Mouse (Mus musculus) neural tube, embryonic 14.5 days (tissue): ENCODE data around the gene Smim24. TPM values are rescaled to one million over a fixed set of nuclear protein-coding genes. Genes with fewer than 3 reads are reported as not detected.

Experiments used
- ATAC-seq: fragments of 200-750 bp; cut with Nextera tagmentation; 2 replicates; pipeline ENCODE4 v1.8.0; 2017; ENCODE audit warnings: low read depth, mild to moderate bottlenecking, moderate TSS enrichment, moderate library complexity
- H3K27ac ChIP-seq: fragments of 300-500 bp; sonication (generic); 2 replicates; pipeline ENCODE4 v1.5.1; 2014; ENCODE audit warnings: low read depth, mild to moderate bottlenecking, control low read depth, low read length, moderate library complexity, mixed read lengths
- H3K27me3 ChIP-seq: fragments of 300-500 bp; sonication (generic); 2 replicates; pipeline ENCODE4 v1.6.1; 2014; ENCODE audit warnings: low read length; ENCODE audit not compliant: control insufficient read depth, insufficient read depth
- H3K36me3 ChIP-seq: fragments of 300-500 bp; sonication (generic); 2 replicates; pipeline ENCODE4 v1.6.1; 2014; ENCODE audit warnings: low read length, mixed read lengths; ENCODE audit not compliant: control insufficient read depth, insufficient read depth
- H3K4me1 ChIP-seq: fragments of 300-500 bp; sonication (generic); 2 replicates; pipeline ENCODE4 v1.6.1; 2014; ENCODE audit warnings: low read length; ENCODE audit not compliant: control insufficient read depth, insufficient read depth
- H3K4me2 ChIP-seq: fragments of 300-500 bp; sonication (generic); 2 replicates; pipeline ENCODE4 v1.6.1; 2014; ENCODE audit warnings: mild to moderate bottlenecking, low read depth, low read length, control low read depth
- H3K4me3 ChIP-seq: fragments of 300-500 bp; sonication (generic); 2 replicates; pipeline ENCODE4 v1.5.1; 2014; ENCODE audit warnings: low read depth, low read length, control low read depth, mixed read lengths
- H3K9ac ChIP-seq: fragments of 300-500 bp; sonication (generic); replicated peaks from 2 replicates; pipeline ENCODE4 v1.6.1; 2014; ENCODE audit warnings: low read depth, mild to moderate bottlenecking, control low read depth, low read length, mixed read lengths
- H3K9me3 ChIP-seq: fragments of 300-500 bp; sonication (generic); 2 replicates; pipeline ENCODE4 v1.6.1; 2016; ENCODE audit warnings: low read length; ENCODE audit not compliant: control insufficient read depth
- WGBS: fragments of 180-500 bp; shearing (Covaris S2); extraction: QIAGEN DNeasy Blood & Tissue Kit; methylation state at CpG from one replicate; pipeline ENCODE4 v1.1.7; 2014; 5-methylcytosine and 5-hydroxymethylcytosine counted together
- polyA plus RNA-seq: library from polyadenylated mRNA; unstranded; fragments of >200 nt; fragmentation: Nextera tagmentation; extraction: Ambion mirVana; gene quantifications from 2 replicates; pipeline ENCODE4 v1.2.1, GENCODE M21; 2014

The Smim24 gene
- polyA plus RNA-seq, 1 experiment from 2014 or later, result 2.0 TPM

DNA sequence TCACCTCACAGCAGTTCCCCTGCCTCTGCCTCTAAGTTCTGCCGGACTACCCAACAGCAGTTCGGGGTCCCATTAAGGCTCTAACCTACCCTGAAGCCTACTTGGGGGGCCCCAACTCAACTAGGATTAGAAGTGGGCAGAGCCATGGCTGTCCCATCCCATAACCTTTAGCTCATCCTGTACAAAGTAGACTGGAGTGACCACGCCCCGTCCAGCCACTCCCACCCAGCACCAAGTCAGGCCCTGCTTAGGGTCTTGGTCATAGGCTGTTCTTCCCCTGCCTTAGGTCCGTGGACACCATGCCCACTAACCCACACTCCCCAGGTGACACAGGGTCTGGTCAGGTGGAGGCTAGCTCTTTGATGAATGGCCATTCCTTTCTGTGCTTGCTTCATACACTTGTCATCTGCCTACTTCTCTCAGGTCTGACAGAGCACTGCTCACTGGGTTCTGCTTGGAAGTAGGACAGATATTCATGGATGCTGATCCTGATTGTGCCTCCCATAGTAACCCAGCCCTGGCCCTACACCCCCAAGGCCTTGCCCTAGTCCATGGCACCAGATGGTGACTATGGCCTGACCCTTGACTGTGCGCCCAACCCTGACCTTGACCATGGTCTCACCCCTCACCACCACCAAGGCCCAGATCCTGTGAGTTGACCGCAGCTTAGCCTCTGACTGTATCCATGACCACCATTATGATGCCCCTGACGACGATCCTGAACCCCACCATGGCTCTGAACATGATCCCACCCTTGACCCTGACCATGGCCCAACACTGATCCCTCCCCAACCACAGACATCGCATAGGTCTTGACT, 26.5 kb downstream of the Smim24 start:
- no peak for ATAC-seq
- WGBS, result 91% methylated on average over 10 of the region's 10 CpGs
- Histone ChIP-seq H3K27ac (no peak overlapping the region), H3K27me3 (no peaks in the 10 kb centered on the region), H3K9me3 (no peaks in the 10 kb centered on the region), H3K4me1 (peaks cover 21% of the 10 kb centered on the region; the same call in 1 of the 2 replicates), H3K9ac (no peak overlapping the region), H3K4me2 (no peak overlapping the region), H3K36me3 (peaks cover 4% of the 10 kb centered on the region; the same call in 1 of the 2 replicates), H3K4me3 (no peak overlapping the region)

DNA sequence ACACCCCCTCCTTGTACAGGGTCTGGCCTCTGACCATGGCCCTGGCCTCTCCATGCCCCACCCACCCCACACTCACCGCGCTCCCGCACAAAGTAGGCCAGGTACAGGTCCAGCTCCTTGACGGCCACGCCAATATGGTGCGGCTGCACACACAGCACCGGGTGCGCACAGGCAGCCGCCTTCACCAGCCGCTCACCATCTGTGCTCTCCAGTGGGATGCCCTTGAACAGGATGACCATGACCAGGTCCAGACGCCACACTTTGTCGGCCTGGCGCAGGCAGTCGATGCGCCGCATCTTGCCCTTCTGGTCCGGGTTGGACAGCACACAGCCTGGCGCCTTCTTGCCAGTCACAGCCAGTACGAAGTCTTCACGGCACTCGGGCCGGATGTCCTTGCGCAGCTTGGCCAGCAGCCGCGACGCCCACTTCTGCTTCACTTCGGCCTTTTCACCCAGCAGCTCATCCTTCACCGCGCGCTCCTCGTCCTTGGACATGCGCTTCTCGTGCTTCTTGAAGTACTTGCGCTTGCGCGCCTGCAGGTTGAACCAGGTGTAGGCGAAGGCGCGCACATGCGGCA, 27.4 kb downstream of the Smim24 start:
- no peak overlapping the region for H3K4me2 ChIP-seq
- H3K4me3 ChIP-seq, result no peak overlapping the region
- peaks cover 20% of the 10 kb centered on the region for H3K4me1 ChIP-seq
- no peaks in the 10 kb centered on the region for H3K9me3 ChIP-seq
- peaks cover 4% of the 10 kb centered on the region; the same call in 1 of the 2 replicates for H3K36me3 ChIP-seq
- no peak overlapping the region for H3K9ac ChIP-seq
- WGBS, result 83% methylated on average over 40 of the region's 40 CpGs
- H3K27ac ChIP-seq, result no peak overlapping the region
- no peak for ATAC-seq
- H3K27me3 ChIP-seq, result no peaks in the 10 kb centered on the region

- no peak overlapping the region for H3K4me2 ChIP-seq
- no peak overlapping the region for H3K9ac ChIP-seq
- H3K36me3 ChIP-seq, result peaks cover 4% of the 10 kb centered on the region; the same call in 1 of the 2 replicates
- WGBS, result 82% methylated on average over 4 of the region's 4 CpGs
- no peaks in the 10 kb centered on the region for H3K27me3 ChIP-seq
- ATAC-seq, result no peak
- no peak overlapping the region for H3K27ac ChIP-seq
- H3K9me3 ChIP-seq, result no peaks in the 10 kb centered on the region
- peaks cover 24% of the 10 kb centered on the region for H3K4me1 ChIP-seq
- no peak overlapping the region for H3K4me3 ChIP-seq
Measured at GRCm38 (mm10) chr10:81421041-81421796, 28.4 kb downstream of the Smim24 start.

- Histone ChIP-seq H3K4me2 (no peak overlapping the region), H3K36me3 (peaks cover 4% of the 10 kb centered on the region; the same call in 1 of the 2 replicates), H3K4me1 (peaks cover 28% of the 10 kb centered on the region), H3K9ac (no peak overlapping the region), H3K27ac (no peak overlapping the region), H3K4me3 (no peak overlapping the region), H3K27me3 (no peaks in the 10 kb centered on the region), H3K9me3 (no peaks in the 10 kb centered on the region)
- no peak for ATAC-seq
- 80% methylated on average over 5 of the region's 5 CpGs for whole genome bisulfite sequencing
Measured at GRCm38 (mm10) chr10:81421797-81422100, 28.9 kb downstream of the Smim24 start.

DNA sequence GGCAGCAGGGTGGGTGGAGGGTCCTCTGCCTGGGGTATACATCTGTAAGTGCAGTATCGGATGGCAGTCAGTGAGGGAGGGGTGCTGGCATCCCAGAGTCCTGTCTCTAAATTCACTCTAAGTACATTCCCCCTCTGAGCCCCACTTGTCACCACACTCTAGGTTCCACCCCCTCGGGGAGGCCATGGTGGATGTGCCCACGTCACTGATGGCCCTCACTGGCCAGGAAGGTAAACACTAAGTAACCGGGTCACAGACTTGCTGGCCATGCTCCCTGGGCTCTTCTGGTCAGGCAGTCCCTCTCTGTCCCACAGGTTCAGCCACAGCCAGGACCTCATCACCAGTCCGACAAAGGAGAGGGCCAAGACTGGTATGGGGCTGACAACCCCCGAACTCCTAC, 29.3 kb downstream of the Smim24 start:
- H3K4me2 ChIP-seq, result no peak overlapping the region
- no peak overlapping the region for H3K4me3 ChIP-seq
- H3K9me3 ChIP-seq, result no peaks in the 10 kb centered on the region
- no peak overlapping the region for H3K9ac ChIP-seq
- 88% methylated on average over 6 of the region's 6 CpGs for WGBS
- H3K4me1 ChIP-seq, result peaks cover 28% of the 10 kb centered on the region
- peaks cover 4% of the 10 kb centered on the region; the same call in 1 of the 2 replicates for H3K36me3 ChIP-seq
- H3K27ac ChIP-seq, result no peak overlapping the region
- H3K27me3 ChIP-seq, result peaks cover under 1% of the 10 kb centered on the region; the same call in 1 of the 2 replicates
- no peak for ATAC-seq

GRCm38 (mm10) chr10:81422661-81423217, 29.9 kb downstream of the Smim24 start:
- Histone ChIP-seq H3K27me3 (peaks cover 3% of the 10 kb centered on the region; the same call in 1 of the 2 replicates), H3K4me3 (no peak overlapping the region), H3K27ac (no peak overlapping the region), H3K9me3 (no peaks in the 10 kb centered on the region), H3K4me1 (peaks cover 30% of the 10 kb centered on the region), H3K4me2 (no peak overlapping the region), H3K36me3 (peaks cover 4% of the 10 kb centered on the region; the same call in 1 of the 2 replicates), H3K9ac (no peak overlapping the region)
- WGBS, result 83% methylated on average over 3 of the region's 3 CpGs
- no peak for ATAC-seq

GRCm38 (mm10) chr10:81423476-81424245, 30.8 kb downstream of the Smim24 start:
- H3K9me3 ChIP-seq, result no peaks in the 10 kb centered on the region
- no peak overlapping the region for H3K4me3 ChIP-seq
- H3K36me3 ChIP-seq, result peaks cover 4% of the 10 kb centered on the region; the same call in 1 of the 2 replicates
- H3K4me1 ChIP-seq, result peaks cover 26% of the 10 kb centered on the region
- H3K9ac ChIP-seq, result no peak overlapping the region
- no peak for ATAC-seq
- WGBS, result 67% methylated on average over 4 of the region's 4 CpGs
- H3K27me3 ChIP-seq, result peaks cover 3% of the 10 kb centered on the region; the same call in 1 of the 2 replicates
- H3K27ac ChIP-seq, result no peak overlapping the region
- H3K4me2 ChIP-seq, result 0 out of 2 replicates have a peak overlapping the region, but pooled peaks have one; percentile 20
